Mouse (Mus musculus): ENCODE results near the gene Myadml2.

The Myadml2 gene

GRCm38 (mm10) chr11:120628601-120629340, 19.2 kb downstream of the Myadml2 start:
- DNase-seq = no peak

- DNase-seq = no peak
Observed at GRCm38 (mm10) chr11:120627468-120628300, 20.3 kb downstream of the Myadml2 start.

GRCm38 (mm10) chr11:120626785-120627467, 21.0 kb downstream of the Myadml2 start:
- DNase-seq = no peak

- DNase-seq = no peak
Observed at GRCm38 (mm10) chr11:120625152-120625775, 22.7 kb downstream of the Myadml2 start, which contains the start of gene Sirt7. Gene Sirt7, minus strand, starts transcription at chr11:120625240.

- DNase-seq = peak; percentile 89 to 90
Observed at GRCm38 (mm10) chr11:120624680-120625111, 23.3 kb downstream of the Myadml2 start.

GRCm38 (mm10) chr11:120623961-120624679, 23.8 kb downstream of the Myadml2 start:
- DNase-seq = peak; percentile 69 to 77

GRCm38 (mm10) chr11:120622805-120623204, 25.2 kb downstream of the Myadml2 start:
- DNase-seq = no peak

- DNase-seq = no peak
Observed at GRCm38 (mm10) chr11:120620195-120620594, 27.8 kb downstream of the Myadml2 start.

GRCm38 (mm10) chr11:120618619-120619535, 29.1 kb downstream of the Myadml2 start:
- DNase-seq = no peak

GRCm38 (mm10) chr11:120617519-120618112, 30.3 kb downstream of the Myadml2 start, which contains the start of gene Pcyt2:
Gene Pcyt2, minus strand, starts transcription at chr11:120617936.
- DNase-seq = peak; percentile 97

- DNase-seq = peak in 1 of 2 experiments; percentile 28
Observed at GRCm38 (mm10) chr11:120616617-120617294, 31.2 kb downstream of the Myadml2 start.

GRCm38 (mm10) chr11:120615606-120616203, 32.3 kb downstream of the Myadml2 start:
- DNase-seq = no peak

GRCm38 (mm10) chr11:120615167-120615566, 32.8 kb downstream of the Myadml2 start:
- DNase-seq = no peak

- DNase-seq = peak in 1 of 2 experiments; percentile 39
Observed at GRCm38 (mm10) chr11:120613976-120614375, 34.0 kb downstream of the Myadml2 start.

- peak in 1 of 2 experiments; percentile 26 for DNase-seq
Observed at GRCm38 (mm10) chr11:120613481-120613972, 34.4 kb downstream of the Myadml2 start.

GRCm38 (mm10) chr11:120612763-120613162, 35.2 kb downstream of the Myadml2 start:
- DNase-seq = peak; percentile 96 to 97

- no peak for DNase-seq
Observed at GRCm38 (mm10) chr11:120610477-120611046, 37.4 kb downstream of the Myadml2 start.

- DNase-seq = no peak
Observed at GRCm38 (mm10) chr11:120609250-120609649, 38.7 kb downstream of the Myadml2 start.

Data from cerebellum, postnatal 14 days (tissue).